Mouse (Mus musculus) stomach, embryonic 14.5 days (tissue): ENCODE measurements around the gene Pygo2. TPM values are rescaled to one million over a fixed set of nuclear protein-coding genes. Genes with fewer than 3 reads are reported as not detected.
"Not testable (repeated sequence)": the region's sequence is repeated elsewhere in the genome, so short reads cannot be mapped to it uniquely, and the experiment has no call there.

Experiments
- ATAC-seq: fragments of 200-750 bp; cut with Nextera tagmentation; 2 replicates; pipeline ENCODE4 v1.8.0; 2017; ENCODE audit warnings: low read depth, moderate TSS enrichment; ENCODE audit not compliant: insufficient number of reproducible peaks, insufficient read depth, low FRiP score
- H3K27ac ChIP-seq: fragments of 300-500 bp; sonication (generic); 2 replicates; pipeline ENCODE4 v1.5.1; 2014; ENCODE audit warnings: mild to moderate bottlenecking, low read length, moderate library complexity, mixed read lengths
- H3K27me3 ChIP-seq: fragments of 300-500 bp; sonication (generic); 2 replicates; pipeline ENCODE4 v1.6.1; 2014; ENCODE audit warnings: low read length, control low read depth, mixed read lengths; ENCODE audit not compliant: control insufficient read depth, insufficient read depth
- H3K36me3 ChIP-seq: fragments of 300-500 bp; sonication (generic); 2 replicates; pipeline ENCODE4 v1.6.1; 2014; ENCODE audit warnings: mild to moderate bottlenecking, control low read depth, low read length, moderate library complexity, mixed read lengths; ENCODE audit not compliant: control insufficient read depth, insufficient read depth
- H3K4me1 ChIP-seq: fragments of 300-500 bp; sonication (generic); 2 replicates; pipeline ENCODE4 v1.6.1; 2014; ENCODE audit warnings: low read length, control low read depth, mixed read lengths; ENCODE audit not compliant: control insufficient read depth, insufficient read depth
- H3K4me2 ChIP-seq: fragments of 300-500 bp; sonication (generic); replicated peaks from 2 replicates; pipeline ENCODE4 v1.6.1; 2014; ENCODE audit warnings: low read depth, low read length, control low read depth
- H3K4me3 ChIP-seq: fragments of 300-500 bp; sonication (generic); 2 replicates; pipeline ENCODE4 v1.5.1; 2014; ENCODE audit warnings: low read depth, low read length, control low read depth
- H3K9ac ChIP-seq: fragments of 300-500 bp; sonication (generic); replicated peaks from 2 replicates; pipeline ENCODE4 v1.6.1; 2014; ENCODE audit warnings: low read depth, mild to moderate bottlenecking, control low read depth, low read length, moderate library complexity, mixed read lengths
- H3K9me3 ChIP-seq: fragments of 300-500 bp; sonication (generic); 2 replicates; pipeline ENCODE4 v1.6.1; 2016; ENCODE audit warnings: low read depth, low read length, control low read depth; ENCODE audit not compliant: control insufficient read depth
- WGBS: fragments of 180-500 bp; shearing (Covaris S2); extraction: QIAGEN DNeasy Blood & Tissue Kit; methylation state at CpG from one replicate; pipeline ENCODE4 v1.1.7; 2014; 5-methylcytosine and 5-hydroxymethylcytosine counted together
- polyA plus RNA-seq: library from polyadenylated mRNA; unstranded; fragments of >200 nt; fragmentation: Nextera tagmentation; extraction: Ambion mirVana; gene quantifications from 2 replicates; pipeline ENCODE4 v1.2.1, GENCODE M21; 2014

Pygo2 gene
- polyA plus RNA-seq, 1 experiment from 2014 or later, result 39.7 TPM

DNA sequence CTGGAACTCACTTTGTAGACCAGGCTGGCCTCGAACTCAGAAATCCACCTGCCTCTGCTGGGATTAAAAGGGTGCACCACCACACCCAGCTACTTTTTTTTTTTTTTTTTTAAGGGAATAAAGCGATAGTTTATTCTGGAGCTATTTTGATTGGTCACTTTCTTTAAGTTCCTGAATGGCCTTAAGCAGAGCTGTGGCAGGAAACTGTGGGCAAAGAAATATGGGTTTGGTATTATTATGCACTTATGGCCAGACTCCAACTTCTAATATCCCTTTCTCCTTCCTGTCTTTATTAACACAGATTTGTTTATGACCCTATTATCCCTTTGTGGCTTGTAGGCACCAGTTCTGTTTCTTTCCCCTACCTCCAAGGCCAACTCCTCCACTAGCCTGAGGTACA is 9.6 kb upstream of the Pygo2 start:
- Histone ChIP-seq H3K4me2 (peak overlapping the region; percentile 79), H3K27ac (peak overlapping the region; percentile 90), H3K4me3 (peak overlapping the region; percentile 59; the same call in 1 of the 2 replicates), H3K36me3 (peaks cover 27% of the 10 kb centered on the region), H3K9ac (no peak overlapping the region), H3K27me3 (no peaks in the 10 kb centered on the region), H3K9me3 (no peaks in the 10 kb centered on the region), H3K4me1 (peaks cover 50% of the 10 kb centered on the region)
- WGBS, result 36% methylated on average over 2 of the region's 2 CpGs
- no peak for ATAC-seq

GRCm38 (mm10) chr3:89421002-89421774 is 8.8 kb upstream of the Pygo2 start:
- WGBS, result 1% methylated on average over 11 of the region's 11 CpGs
- peaks cover 50% of the 10 kb centered on the region for H3K4me1 ChIP-seq

DNA sequence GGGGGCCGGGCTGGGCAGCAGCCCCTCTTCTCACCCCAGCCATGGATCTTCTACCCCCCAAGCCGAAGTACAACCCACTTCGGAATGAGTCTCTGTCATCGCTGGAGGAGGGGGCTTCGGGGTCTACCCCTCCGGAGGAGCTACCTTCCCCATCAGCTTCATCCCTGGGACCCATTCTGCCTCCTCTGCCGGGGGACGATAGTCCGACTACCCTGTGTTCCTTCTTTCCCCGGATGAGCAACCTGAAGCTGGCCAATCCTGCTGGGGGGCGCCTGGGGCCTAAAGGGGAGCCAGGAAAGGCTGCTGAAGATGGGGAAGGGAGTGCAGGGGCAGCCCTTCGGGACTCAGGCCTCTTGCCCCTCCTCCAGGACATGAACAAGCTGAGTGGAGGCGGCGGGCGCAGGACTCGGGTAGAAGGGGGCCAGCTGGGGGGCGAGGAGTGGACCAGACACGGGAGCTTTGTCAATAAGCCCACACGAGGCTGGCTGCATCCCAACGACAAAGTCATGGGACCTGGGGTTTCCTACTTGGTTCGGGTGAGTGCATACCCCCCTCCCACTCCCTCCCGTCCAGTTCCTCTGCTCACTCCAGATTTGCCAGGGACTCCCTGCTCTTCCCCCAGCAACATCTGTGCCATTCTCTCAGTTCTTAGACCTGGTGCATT is 8.1 kb upstream of the Pygo2 start:
- Histone ChIP-seq H3K4me3 (peak overlapping the region; percentile 59), H3K4me1 (peaks cover 43% of the 10 kb centered on the region), H3K27ac (peak overlapping the region; percentile 90), H3K36me3 (peaks cover 24% of the 10 kb centered on the region), H3K4me2 (peak overlapping the region; percentile 79), H3K9me3 (no peaks in the 10 kb centered on the region), H3K9ac (peak overlapping the region; percentile 50), H3K27me3 (no peaks in the 10 kb centered on the region)
- no peak for ATAC-seq
- WGBS, result 8% methylated on average over 22 of the region's 22 CpGs

More at GRCm38 (mm10) chr3:89421002-89421774, 8.8 kb upstream of the Pygo2 start:
- Histone ChIP-seq H3K4me2 (peak overlapping the region; percentile 79), H3K36me3 (peaks cover 24% of the 10 kb centered on the region), H3K9me3 (no peaks in the 10 kb centered on the region), H3K27me3 (no peaks in the 10 kb centered on the region), H3K9ac (peak overlapping the region; percentile 50), H3K4me3 (peak overlapping the region; percentile 59), H3K27ac (peak overlapping the region; percentile 90)
- peak; percentile 84 for ATAC-seq

GRCm38 (mm10) chr3:89422556-89423205 is 7.3 kb upstream of the Pygo2 start:
- peak overlapping the region; percentile 59 for H3K4me3 ChIP-seq
- H3K27me3 ChIP-seq, result no peaks in the 10 kb centered on the region
- ATAC-seq, result no peak
- peak overlapping the region; percentile 39; the same call in 1 of the 2 replicates for H3K27ac ChIP-seq
- WGBS, result 58% methylated on average over 6 of the region's 6 CpGs
- peaks cover 32% of the 10 kb centered on the region for H3K36me3 ChIP-seq
- H3K9ac ChIP-seq, result peak overlapping the region; percentile 50
- H3K4me2 ChIP-seq, result peak overlapping the region; percentile 79
- H3K4me1 ChIP-seq, result peaks cover 43% of the 10 kb centered on the region
- H3K9me3 ChIP-seq, result no peaks in the 10 kb centered on the region

DNA sequence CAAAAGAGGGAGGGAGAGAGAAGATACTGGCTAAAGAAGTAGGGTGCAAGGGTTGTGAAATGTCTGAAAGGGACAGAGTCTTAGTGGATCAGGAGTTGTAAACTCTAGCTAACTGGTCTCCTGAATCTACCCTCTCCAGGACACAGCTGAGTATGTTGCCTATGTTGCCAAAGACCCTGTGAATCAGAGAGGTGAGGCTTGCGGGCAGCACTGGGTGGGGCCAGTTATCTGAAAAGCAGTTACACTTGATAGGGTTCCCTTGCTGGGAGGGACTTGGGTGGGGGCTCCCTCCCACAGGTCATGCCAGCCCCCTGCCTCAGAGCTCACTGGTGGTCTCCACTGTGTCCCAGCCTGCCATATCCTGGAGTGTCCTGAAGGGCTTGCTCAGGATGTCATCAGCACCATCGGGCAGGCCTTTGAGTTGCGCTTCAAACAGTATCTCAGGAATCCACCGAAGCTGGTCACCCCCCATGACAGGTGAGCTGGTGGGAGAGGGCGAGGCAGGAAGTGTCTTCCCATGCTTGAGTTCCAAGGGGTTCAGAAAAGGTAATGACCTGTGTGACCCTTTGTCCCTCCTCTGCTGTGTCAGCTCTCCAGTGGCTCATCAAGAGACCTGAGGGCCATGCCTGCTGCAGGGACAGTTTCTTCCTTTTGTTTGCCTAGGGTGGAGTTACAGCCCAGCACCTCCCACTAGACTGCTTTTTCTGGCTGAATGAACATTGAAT is 5.4 kb upstream of the Pygo2 start:
- Histone ChIP-seq H3K27me3 (no peaks in the 10 kb centered on the region), H3K4me3 (no peak overlapping the region), H3K27ac (no peak overlapping the region), H3K4me1 (peaks cover 42% of the 10 kb centered on the region), H3K9ac (no peak overlapping the region), H3K9me3 (no peaks in the 10 kb centered on the region), H3K36me3 (peaks cover 38% of the 10 kb centered on the region), H3K4me2 (no peak overlapping the region)
- no peak for ATAC-seq
- 83% methylated on average over 5 of the region's 5 CpGs for WGBS

GRCm38 (mm10) chr3:89425141-89425525 is 4.9 kb upstream of the Pygo2 start:
- 80% methylated on average over 5 of the region's 5 CpGs for WGBS
- no peak for ATAC-seq

GRCm38 (mm10) chr3:89425876-89426275 is 4.1 kb upstream of the Pygo2 start:
- WGBS, result 91% methylated on average over 4 of the region's 4 CpGs

More at GRCm38 (mm10) chr3:89425141-89425525, 4.9 kb upstream of the Pygo2 start:
- Histone ChIP-seq H3K27me3 (no peaks in the 10 kb centered on the region), H3K4me1 (peaks cover 37% of the 10 kb centered on the region), H3K9me3 (no peaks in the 10 kb centered on the region), H3K9ac (no peak overlapping the region), H3K4me2 (no peak overlapping the region), H3K27ac (no peak overlapping the region), H3K36me3 (peaks cover 38% of the 10 kb centered on the region), H3K4me3 (no peak overlapping the region)

DNA sequence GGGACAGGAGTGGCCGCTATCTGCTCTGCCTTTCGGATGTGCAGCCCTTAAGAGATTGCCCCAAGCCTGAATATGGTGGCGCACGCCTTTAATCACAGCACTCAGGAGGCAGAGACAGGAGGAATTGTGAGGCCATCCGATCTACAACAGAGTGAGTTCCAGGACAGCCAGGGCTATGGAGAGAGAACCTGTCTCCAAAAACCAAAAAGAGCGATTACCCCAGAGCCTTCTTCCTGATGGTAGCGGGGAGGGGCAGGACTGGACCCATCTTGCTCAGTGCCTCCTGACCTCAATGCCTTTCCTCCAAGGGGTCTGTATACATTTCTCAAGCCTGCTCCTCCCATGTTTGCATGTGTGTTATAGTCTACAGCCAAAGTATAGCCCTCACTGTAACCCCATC is 993 bp upstream of the Pygo2 start:
- H3K9me3 ChIP-seq, H3K4me3 ChIP-seq, H3K27me3 ChIP-seq, H3K27ac ChIP-seq, H3K4me2 ChIP-seq, H3K9ac ChIP-seq, ATAC-seq: not testable (repeated sequence)
- H3K4me1 ChIP-seq, result peaks cover 12% of the 10 kb centered on the region
- WGBS, result 80% methylated on average over 7 of the region's 7 CpGs
- H3K36me3 ChIP-seq, result peaks cover 53% of the 10 kb centered on the region

More at GRCm38 (mm10) chr3:89425876-89426275, 4.1 kb upstream of the Pygo2 start:
- H3K36me3 ChIP-seq, result peaks cover 38% of the 10 kb centered on the region
- no peaks in the 10 kb centered on the region for H3K9me3 ChIP-seq
- no peak overlapping the region for H3K4me2 ChIP-seq
- no peak for ATAC-seq
- no peaks in the 10 kb centered on the region for H3K27me3 ChIP-seq
- peaks cover 33% of the 10 kb centered on the region for H3K4me1 ChIP-seq
- H3K4me3 ChIP-seq, result no peak overlapping the region
- H3K9ac ChIP-seq, result no peak overlapping the region
- H3K27ac ChIP-seq, result no peak overlapping the region
